In the genomic region with DNA sequence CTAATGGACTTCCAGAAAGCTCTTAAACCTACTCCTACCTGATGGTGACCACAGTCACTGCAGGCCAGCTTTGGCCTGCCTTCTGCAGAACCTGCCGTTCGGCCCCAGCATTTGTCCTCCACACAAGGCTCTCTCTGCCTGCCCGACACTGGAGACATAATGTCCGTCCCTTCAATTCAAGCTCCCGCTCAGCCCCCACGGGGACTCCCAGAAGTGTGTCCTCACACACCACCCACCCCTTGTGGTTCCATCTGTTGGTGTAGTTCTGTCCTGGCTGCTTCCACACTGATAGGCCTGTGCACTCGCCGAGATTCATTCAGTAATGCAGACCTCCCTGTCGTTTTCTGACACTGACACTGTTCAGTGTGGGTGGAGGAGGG, we compare ENCODE assay signal across 14 mouse cellular contexts. TPM values are rescaled to one million over a fixed set of nuclear protein-coding genes. Genes with fewer than 3 reads are reported as not detected.
DNase-seq lines count a peak whose midpoint lies in the region; ATAC-seq lines count a peak whose summit lies in the region.
"Had no signal": no experiment of that assay in that cellular context is flagged by ENCODE, and none has a peak within 500 bp of the region (broad histone marks: within the 10 kb centered on the region; RNA-seq: fewer than 3 reads in every experiment).

No protein-coding gene starts in this region.

- no peak for ATAC-seq in hindbrain, embryonic 12.5 days (ENCODE audit: low FRiP score)
- ATAC-seq in neural tube, embryonic 14.5 days (ENCODE audit: low read depth) = no peak
- ATAC-seq: activated CD4-positive, CD25-positive, alpha-beta regulatory T cell, adult 4 months had no signal

- no peaks in the 10 kb centered on the region for H3K9me3 ChIP-seq in hindbrain, embryonic 12.5 days (replicated peaks)
- no peaks in the 10 kb centered on the region for H3K9me3 ChIP-seq in neural tube, embryonic 14.5 days (ENCODE audit: control insufficient read depth, low read length)
- H3K9me3 ChIP-seq: embryonic facial prominence, embryonic 12.5 days; heart, embryonic 12.5 days; liver, embryonic 13.5 days; stomach, embryonic 15.5 days had no signal

- no peaks in the 10 kb centered on the region for H3K36me3 ChIP-seq in hindbrain, embryonic 12.5 days
- no peaks in the 10 kb centered on the region for H3K36me3 ChIP-seq in neural tube, embryonic 14.5 days (ENCODE audit: control insufficient read depth, insufficient read depth, low read length)
- H3K36me3 ChIP-seq: embryonic facial prominence, embryonic 12.5 days; heart, embryonic 12.5 days; liver, embryonic 13.5 days; stomach, embryonic 15.5 days had no signal

- 73% methylated on average over 9 of the region's 9 CpGs for WGBS in hindbrain, embryonic 12.5 days
- 74% methylated on average over 9 of the region's 9 CpGs for WGBS in neural tube, embryonic 14.5 days

- H3K27ac ChIP-seq in hindbrain, embryonic 12.5 days = no peak overlapping the region
- no peak overlapping the region for H3K27ac ChIP-seq in neural tube, embryonic 14.5 days (ENCODE audit: low read depth, low read length)
- H3K27ac ChIP-seq: embryonic facial prominence, embryonic 12.5 days; liver, embryonic 13.5 days; stomach, embryonic 15.5 days had no signal

- H3K27me3 ChIP-seq in hindbrain, embryonic 12.5 days = peaks cover 50% of the 10 kb centered on the region
- no peaks in the 10 kb centered on the region for H3K27me3 ChIP-seq in neural tube, embryonic 14.5 days (ENCODE audit: control insufficient read depth, insufficient read depth, low read length)

- H3K4me1 ChIP-seq in hindbrain, embryonic 12.5 days = peaks cover 80% of the 10 kb centered on the region
- peaks cover 59% of the 10 kb centered on the region for H3K4me1 ChIP-seq in neural tube, embryonic 14.5 days (ENCODE audit: control insufficient read depth, insufficient read depth, low read length)

- peak overlapping the region; percentile 89; the same call in 1 of the 2 replicates for H3K9ac ChIP-seq in hindbrain, embryonic 12.5 days
- H3K9ac ChIP-seq in neural tube, embryonic 14.5 days (replicated peaks; ENCODE audit: low read depth, low read length) = no peak overlapping the region
- H3K9ac ChIP-seq: embryonic facial prominence, embryonic 12.5 days; heart, embryonic 12.5 days; liver, embryonic 13.5 days; stomach, embryonic 15.5 days had no signal

- peak; percentile 40 to 46 for DNase-seq in cerebellum, postnatal 14 days
- no peak for DNase-seq in cerebellum, postnatal 36 days
- peak; percentile 64 to 77 for DNase-seq in left cerebral cortex, postnatal 14 days (ENCODE audit: low spot score in 2 of 2)
- DNase-seq in left cerebral cortex, postnatal 10 days (ENCODE audit: extremely low spot score in 1 of 2, low spot score in 2 of 2) = no peak
- DNase-seq in ovary, adult 18-20 months (ENCODE audit: low spot score) = no peak
- DNase-seq in yolk sac, embryonic 10.5 days (ENCODE audit: low spot score) = no peak
- DNase-seq: liver, embryonic 13.5 days; lung, postnatal 36 days had no signal

- peak overlapping the region; percentile 90 for H3K4me2 ChIP-seq in hindbrain, embryonic 12.5 days (replicated peaks)
- H3K4me2 ChIP-seq in neural tube, embryonic 14.5 days (ENCODE audit: low read depth, low read length) = peak overlapping the region; percentile 78
- H3K4me2 ChIP-seq: embryonic facial prominence, embryonic 12.5 days; heart, embryonic 12.5 days; liver, embryonic 13.5 days; stomach, embryonic 15.5 days had no signal

- intact Hi-C loops in left cerebral cortex, postnatal 14 days (cut with DNase I) = no loop called here
- intact Hi-C loops in left cerebral cortex, postnatal 10 days (cut with DNase I) = no loop called here

- H3K4me3 ChIP-seq in hindbrain, embryonic 12.5 days = 0 out of 2 replicates have a peak overlapping the region, but pooled peaks have one; percentile 69
- no peak overlapping the region; the same call in 1 of the 2 replicates for H3K4me3 ChIP-seq in neural tube, embryonic 14.5 days (ENCODE audit: low read depth, low read length)
- H3K4me3 ChIP-seq: embryonic facial prominence, embryonic 12.5 days; heart, embryonic 12.5 days; liver, embryonic 13.5 days; stomach, embryonic 15.5 days had no signal

RNA-seq across cellular contexts. Expression of gene Nrxn2, which starts 2.7 kb away (rescaled TPM):
- total RNA-seq in left cerebral cortex, postnatal 14 days (2021) = 100 to 1,000 TPM; 700 to 756 TPM
- 100 to 1,000 TPM; 809 to 835 TPM for total RNA-seq in left cerebral cortex, postnatal 10 days (2021)
- 21.3 and 23.0 TPM in 2 replicates for polyA plus RNA-seq in hindbrain, embryonic 12.5 days (2016; fragmentation: Nextera tagmentation; extraction: Ambion mirVana)
- 46.3 and 66.5 TPM in 2 replicates for polyA plus RNA-seq in neural tube, embryonic 14.5 days (2014; fragmentation: Nextera tagmentation; extraction: Ambion mirVana)

RNA-seq across cellular contexts. Expression of gene Rasgrp2, which starts 22.1 kb away (rescaled TPM):
- total RNA-seq in left cerebral cortex, postnatal 14 days (2021) = 10 to 100 TPM; 83.3 to 87.2 TPM
- 100 to 1,000 TPM; 179 to 190 TPM for total RNA-seq in left cerebral cortex, postnatal 10 days (2021)
- polyA plus RNA-seq in hindbrain, embryonic 12.5 days (2016; fragmentation: Nextera tagmentation; extraction: Ambion mirVana) = 20.0 and 23.0 TPM in 2 replicates
- 81.6 and 130 TPM in 2 replicates for polyA plus RNA-seq in neural tube, embryonic 14.5 days (2014; fragmentation: Nextera tagmentation; extraction: Ambion mirVana)

RNA-seq across cellular contexts. Expression of gene Pygm, which starts 37.0 kb away (rescaled TPM):
- 10 to 100 TPM; 20.6 to 31.9 TPM for total RNA-seq in left cerebral cortex, postnatal 14 days (2021)
- total RNA-seq in left cerebral cortex, postnatal 10 days (2021) = 10 to 100 TPM; 17.0 to 17.1 TPM
- 1.8 and 3.9 TPM in 2 replicates for polyA plus RNA-seq in hindbrain, embryonic 12.5 days (2016; fragmentation: Nextera tagmentation; extraction: Ambion mirVana)
- 4.3 and 4.4 TPM in 2 replicates for polyA plus RNA-seq in neural tube, embryonic 14.5 days (2014; fragmentation: Nextera tagmentation; extraction: Ambion mirVana)

RNA-seq across cellular contexts. Expression of gene Sf1, which starts 57.7 kb away (rescaled TPM):
- total RNA-seq in left cerebral cortex, postnatal 14 days (2021) = 100 to 1,000 TPM; 185 to 186 TPM
- total RNA-seq in left cerebral cortex, postnatal 10 days (2021) = 100 to 1,000 TPM; 178 to 194 TPM
- polyA plus RNA-seq in hindbrain, embryonic 12.5 days (2016; fragmentation: Nextera tagmentation; extraction: Ambion mirVana) = 168 and 176 TPM in 2 replicates
- 91.7 and 112 TPM in 2 replicates for polyA plus RNA-seq in neural tube, embryonic 14.5 days (2014; fragmentation: Nextera tagmentation; extraction: Ambion mirVana)

Comparison
In these comparisons a context has a peak if more than half of its experiments do, and no peak if none do; other contexts are left out.
1. DNase-seq: peak in cerebellum, postnatal 14 days (2 of 2) and left cerebral cortex, postnatal 14 days (2 of 2); none in cerebellum, postnatal 36 days (0 of 2), left cerebral cortex, postnatal 10 days (0 of 2), ovary, adult 18-20 months (single experiment) and yolk sac, embryonic 10.5 days (single experiment).